ENCODE assay signal across 11 mouse cellular contexts in genomic region chr16:18148208-18148876, GRCm38 (mm10). TPM values are rescaled to one million over a fixed set of nuclear protein-coding genes. Genes with fewer than 3 reads are reported as not detected.
DNase-seq lines count a peak whose midpoint lies in the region; ATAC-seq lines count a peak whose summit lies in the region.
"Had no signal": no experiment of that assay in that cellular context is flagged by ENCODE, and none has a peak within 500 bp of the region (broad histone marks: within the 10 kb centered on the region; RNA-seq: fewer than 3 reads in every experiment).

No protein-coding gene starts in this region.

- H3K4me2 ChIP-seq in forebrain, embryonic 14.5 days (ENCODE audit: low read length): peak overlapping the region; percentile 9; the same call in 1 of the 2 replicates

- no peaks in the 10 kb centered on the region for H3K27me3 ChIP-seq in forebrain, embryonic 14.5 days (replicated peaks; ENCODE audit: control insufficient read depth, insufficient read depth, low read length)

- peak overlapping the region; percentile 74 for H3K27ac ChIP-seq in forebrain, embryonic 14.5 days (ENCODE audit: low read depth, low read length)

- WGBS in forebrain, embryonic 14.5 days: 3% methylated on average over 6 of the region's 6 CpGs

- H3K4me3 ChIP-seq in forebrain, embryonic 14.5 days (ENCODE audit: low read depth, low read length): no peak overlapping the region

- H3K4me1 ChIP-seq in forebrain, embryonic 14.5 days (ENCODE audit: control insufficient read depth, insufficient read depth, low read length): peaks cover 49% of the 10 kb centered on the region

- intact Hi-C loops in gastrocnemius, postnatal 36 days (cut with DNase I): no loop called here

- H3K9me3 ChIP-seq in forebrain, embryonic 14.5 days (replicated peaks; ENCODE audit: control insufficient read depth, low read length): no peaks in the 10 kb centered on the region

- peaks cover 14% of the 10 kb centered on the region; the same call in 1 of the 2 replicates for H3K36me3 ChIP-seq in forebrain, embryonic 14.5 days (ENCODE audit: control insufficient read depth, insufficient read depth, low read length)

- no peak overlapping the region; the same call in 1 of the 2 replicates for H3K9ac ChIP-seq in forebrain, embryonic 14.5 days (ENCODE audit: low read length)

- ATAC-seq in forebrain, embryonic 14.5 days: peak; percentile 88
- ATAC-seq in megakaryocyte progenitor cell, adult 5-6 weeks (replicated peaks; ENCODE audit: poor library complexity): peak; percentile 38

- peak; percentile 49 for DNase-seq in thymus, postnatal 4 days
- DNase-seq in thymus, adult 18-20 months: no peak
- DNase-seq in forebrain, embryonic 14.5 days (ENCODE audit: low spot score): peak; percentile 80
- no peak for DNase-seq in urinary bladder, postnatal 10 days (ENCODE audit: low spot score)
- DNase-seq in lung, postnatal 36 days: no peak
- DNase-seq in gastrocnemius, postnatal 36 days: no peak
- no peak for DNase-seq in adrenal gland, postnatal 25 days
- DNase-seq: adrenal gland, postnatal 10 days; right cerebral cortex, postnatal 14 days had no signal

RNA-seq across cellular contexts. Expression of gene Rtn4r, which starts 20.9 kb away (rescaled TPM):
- polyA plus RNA-seq in forebrain, embryonic 14.5 days (2014; fragmentation: Nextera tagmentation; extraction: Ambion mirVana): 11.0 and 15.8 TPM in 2 replicates
- total RNA-seq in megakaryocyte progenitor cell, adult 5-6 weeks (2015): 6.0 and 8.3 TPM in 2 replicates
- total RNA-seq in megakaryocyte progenitor cell, adult 5-6 weeks (2017): 2.2 and 2.3 TPM in 2 replicates
- total RNA-seq in gastrocnemius, postnatal 36 days (2021): under 1 TPM in 1 of 2 experiments, not detected in 1; 0.17 TPM
- not detected in 2 replicates for total RNA-seq in adrenal gland, postnatal 25 days (2021)
- total RNA-seq: MEL had no signal

RNA-seq across cellular contexts. Expression of gene Prodh, which starts 58.3 kb away (rescaled TPM):
- polyA plus RNA-seq in forebrain, embryonic 14.5 days (2014; fragmentation: Nextera tagmentation; extraction: Ambion mirVana): 3.1 and 3.3 TPM in 2 replicates
- total RNA-seq in megakaryocyte progenitor cell, adult 5-6 weeks (2015): 10.9 and 16.8 TPM in 2 replicates
- total RNA-seq in megakaryocyte progenitor cell, adult 5-6 weeks (2017): 60.3 and 64.2 TPM in 2 replicates
- total RNA-seq in gastrocnemius, postnatal 36 days (2021): 10 to 100 TPM in 1 of 2 experiments, 1 to 10 TPM in 1; 8.5 to 13.3 TPM
- total RNA-seq in adrenal gland, postnatal 25 days (2021): 41.8 and 67.7 TPM in 2 replicates

Comparison
In these comparisons a context has a peak if more than half of its experiments do, and no peak if none do; other contexts are left out.
1. DNase-seq: peak in thymus, postnatal 4 days (single experiment) and forebrain, embryonic 14.5 days (single experiment); none in thymus, adult 18-20 months (0 of 2), urinary bladder, postnatal 10 days (single experiment), lung, postnatal 36 days (single experiment), gastrocnemius, postnatal 36 days (0 of 2) and adrenal gland, postnatal 25 days (single experiment).